Mouse (Mus musculus) lung, adult 2 months (tissue): ENCODE measurements around the gene Spata5.

Source experiments
- CTCF ChIP-seq: fragments of 200-500 bp; IDR thresholded peaks from 2 replicates; pipeline ENCODE4 v1.5.1; 2011; ENCODE audit warnings: mild to moderate bottlenecking, low read length, control low read depth; ENCODE audit not compliant: insufficient read depth
- POLR2A ChIP-seq: fragments of 200-500 bp; IDR thresholded peaks from 2 replicates; pipeline ENCODE4 v1.6.1; 2011; ENCODE audit warnings: low read depth, mild to moderate bottlenecking, control low read depth, low read length, borderline replicate concordance; ENCODE audit errors: extremely low read depth

DNA sequence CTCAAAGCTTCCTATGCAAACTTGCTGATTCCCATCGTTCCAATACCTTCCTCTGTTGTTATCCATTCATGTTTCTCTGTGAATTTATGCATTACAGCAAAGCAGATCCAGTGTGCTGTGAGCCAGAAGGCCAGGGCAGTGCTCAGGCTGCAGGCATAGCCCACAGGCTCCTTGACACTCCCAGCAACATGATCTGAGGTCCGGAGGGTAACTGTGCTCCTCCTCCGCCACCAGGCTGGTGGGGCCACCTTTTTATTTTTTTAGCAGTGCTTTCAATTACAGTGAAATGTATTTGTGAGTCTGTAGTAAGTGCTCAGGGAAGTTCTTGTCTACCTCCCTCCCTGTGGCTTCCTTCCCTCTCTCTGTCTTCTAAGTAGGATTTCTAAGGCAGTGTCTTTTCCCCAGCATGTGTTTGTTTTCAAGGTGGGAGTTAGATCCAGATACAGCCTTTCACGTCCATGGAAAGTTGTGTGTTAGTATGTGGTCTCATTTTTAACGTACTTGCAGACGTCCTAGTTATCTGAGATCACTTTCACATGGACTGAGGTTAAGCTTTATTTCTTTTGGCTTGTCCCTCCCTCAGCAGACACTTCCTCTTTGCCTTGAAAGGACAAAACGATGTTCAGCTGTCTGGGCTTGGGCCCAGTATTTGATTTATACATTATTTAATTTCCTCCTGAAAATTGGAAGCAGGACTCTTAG, 136.9 kb downstream of the Spata5 start:
- TF ChIP-seq CTCF (no peak), POLR2A (no peak)
